Mouse (Mus musculus): ENCODE data around the gene Panx1. TPM values are rescaled to one million over a fixed set of nuclear protein-coding genes. Genes with fewer than 3 reads are reported as not detected.

The Panx1 gene
- polyA plus RNA-seq, 1 experiment from 2014 or later: 77.7 TPM

DNA sequence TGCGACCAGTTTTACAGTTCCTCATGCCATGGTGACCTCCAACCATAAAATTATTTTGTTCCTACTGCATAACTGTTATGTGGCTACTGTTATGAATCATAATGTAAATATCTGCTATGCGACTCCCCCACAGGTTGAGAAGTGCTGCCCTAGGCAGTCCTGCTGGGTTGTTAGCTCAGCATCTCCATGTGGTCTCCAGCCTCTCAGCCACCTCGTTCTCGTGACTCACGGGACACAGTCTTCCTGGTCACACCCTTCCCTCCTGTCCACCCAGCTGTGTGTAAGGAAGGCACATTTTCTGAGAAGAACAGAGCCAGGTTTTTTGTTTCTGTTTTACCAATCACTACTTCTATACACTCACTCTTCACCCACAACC lies 26.5 kb downstream of the Panx1 start:
- H3K36me3 ChIP-seq: peaks cover 52% of the 10 kb centered on the region
- H3K27ac ChIP-seq (replicated peaks): no peak overlapping the region
- no peak overlapping the region for H3K4me3 ChIP-seq
- H3K4me1 ChIP-seq: no peaks in the 10 kb centered on the region
- 87% methylated on average over 5 of the region's 5 CpGs for WGBS
- H3K27me3 ChIP-seq (ENCODE audit: low read depth, poor library complexity, severe bottlenecking): no peaks in the 10 kb centered on the region
- no peaks in the 10 kb centered on the region for H3K9me3 ChIP-seq (replicated peaks)
- no peak for DNase-seq (ENCODE audit: low spot score)

DNA sequence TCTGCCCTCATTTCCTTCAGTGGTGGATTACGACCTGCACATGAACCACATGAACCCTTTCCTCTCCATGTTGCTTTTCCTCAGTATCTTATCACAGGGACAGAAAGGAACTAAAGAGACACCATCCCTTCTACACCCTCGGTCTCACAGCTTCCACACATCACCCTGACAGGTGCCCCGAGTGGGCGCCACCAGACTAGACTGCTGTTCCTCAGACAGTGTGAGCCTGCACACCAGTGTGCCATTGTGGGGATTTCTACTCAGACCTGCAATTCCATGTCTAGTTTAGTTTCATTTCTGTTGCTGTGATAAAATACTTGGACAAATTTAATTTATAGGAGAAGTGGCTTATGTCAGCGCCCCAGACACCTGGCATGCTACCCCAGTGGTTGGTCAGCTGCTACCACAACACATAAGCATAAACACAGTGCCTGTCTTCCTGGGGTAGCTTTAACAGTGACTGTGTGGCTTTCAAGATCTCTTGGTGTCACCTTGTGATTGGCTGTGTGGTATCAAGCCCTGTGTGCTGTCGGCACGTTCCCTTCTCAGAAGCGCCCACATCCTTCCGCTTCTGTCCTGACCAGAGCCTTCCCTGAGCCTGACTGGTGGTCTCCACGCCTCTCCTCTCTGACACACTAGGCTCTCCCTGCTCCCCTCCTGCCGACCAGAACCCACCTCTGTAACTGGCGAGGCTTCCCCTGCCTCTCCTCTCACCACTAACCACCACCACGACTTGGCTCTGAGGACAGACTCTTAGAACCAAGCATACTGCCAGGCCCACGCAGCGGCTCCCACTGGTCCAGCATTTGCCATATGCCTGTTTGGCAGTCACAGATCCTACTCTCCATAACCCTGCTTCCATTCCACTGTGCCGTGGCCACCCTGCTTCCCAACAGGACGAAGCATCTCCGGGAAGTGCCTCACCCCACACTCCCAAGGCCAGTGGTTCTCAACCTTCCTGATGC lies 27.2 kb downstream of the Panx1 start:
- Histone ChIP-seq H3K4me3 (no peak overlapping the region), H3K36me3 (peaks cover 52% of the 10 kb centered on the region), H3K4me1 (no peaks in the 10 kb centered on the region), H3K9me3 (replicated peaks) (no peaks in the 10 kb centered on the region), H3K27me3 (ENCODE audit: low read depth, poor library complexity, severe bottlenecking) (no peaks in the 10 kb centered on the region), H3K27ac (replicated peaks) (no peak overlapping the region)
- no peak for DNase-seq (ENCODE audit: low spot score)
- 90% methylated on average over 18 of the region's 18 CpGs for WGBS

DNA sequence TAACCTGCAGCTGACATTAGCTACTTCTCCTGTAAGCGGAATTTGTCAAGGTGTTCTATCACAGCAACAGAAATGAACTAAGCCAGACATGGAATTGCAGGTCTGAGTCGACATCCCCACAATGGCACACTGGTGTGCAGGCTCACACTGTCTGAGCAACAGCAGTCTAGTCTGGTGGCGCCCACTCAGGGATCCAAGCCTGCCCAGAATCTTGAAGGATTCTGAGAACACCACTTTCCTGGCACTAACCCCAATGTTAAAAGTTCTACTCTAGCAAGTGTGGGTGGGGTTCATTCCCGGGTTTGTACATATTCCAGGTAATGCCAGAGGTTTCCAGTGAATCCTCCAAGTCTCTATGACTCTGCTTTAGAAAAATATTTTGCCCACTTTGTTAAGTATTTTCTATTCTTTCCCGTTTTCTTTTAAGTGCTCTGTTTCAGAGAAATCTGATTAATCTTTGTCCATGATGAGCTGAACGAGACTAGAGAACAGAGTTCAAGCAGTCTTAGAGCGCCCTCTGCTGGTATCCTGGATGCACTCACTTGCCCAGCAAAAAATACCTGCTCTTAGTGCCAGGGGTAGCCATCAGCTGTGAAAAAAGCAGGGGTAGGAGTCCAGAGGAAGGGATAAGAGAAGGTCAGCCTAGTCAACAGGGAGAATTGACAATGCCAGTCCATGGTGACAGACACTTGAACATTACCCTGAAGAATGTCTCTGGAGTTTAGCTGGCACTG lies 29.9 kb downstream of the Panx1 start:
- DNase-seq (ENCODE audit: low spot score): peak; percentile 71
- 57% methylated on average over 7 of the region's 7 CpGs for WGBS
- no peak overlapping the region for H3K4me3 ChIP-seq
- peaks cover 52% of the 10 kb centered on the region for H3K36me3 ChIP-seq
- no peak overlapping the region for H3K27ac ChIP-seq (replicated peaks)
- no peaks in the 10 kb centered on the region for H3K9me3 ChIP-seq (replicated peaks)
- H3K27me3 ChIP-seq (ENCODE audit: low read depth, poor library complexity, severe bottlenecking): no peaks in the 10 kb centered on the region
- no peaks in the 10 kb centered on the region for H3K4me1 ChIP-seq

DNA sequence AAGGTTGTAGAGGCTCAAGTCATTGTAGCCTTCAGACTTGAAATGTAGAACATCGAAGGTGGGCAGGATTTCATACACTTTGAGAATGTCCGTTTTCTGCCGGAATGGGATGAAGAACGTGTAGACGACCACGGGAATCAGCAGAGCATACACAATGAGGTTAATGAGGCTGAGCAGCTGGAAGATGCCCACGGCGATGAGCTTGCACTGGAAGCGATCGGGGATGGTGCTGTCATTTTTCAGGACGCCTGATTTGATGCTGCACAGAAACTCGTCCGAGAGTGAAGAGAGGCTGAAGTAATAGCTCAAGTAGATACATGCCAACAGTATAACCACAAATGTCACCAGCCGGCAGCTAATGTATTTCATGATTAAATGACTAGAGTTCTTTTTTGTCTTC lies 37.7 kb downstream of the Panx1 start:
- Histone ChIP-seq H3K9me3 (replicated peaks) (no peaks in the 10 kb centered on the region), H3K36me3 (peaks cover 76% of the 10 kb centered on the region), H3K27me3 (ENCODE audit: low read depth, poor library complexity, severe bottlenecking) (no peaks in the 10 kb centered on the region), H3K4me3 (no peak overlapping the region), H3K4me1 (peaks cover 24% of the 10 kb centered on the region), H3K27ac (replicated peaks) (no peak overlapping the region)
- WGBS: 93% methylated on average over 14 of the region's 14 CpGs
- no peak for DNase-seq (ENCODE audit: low spot score)

DNA sequence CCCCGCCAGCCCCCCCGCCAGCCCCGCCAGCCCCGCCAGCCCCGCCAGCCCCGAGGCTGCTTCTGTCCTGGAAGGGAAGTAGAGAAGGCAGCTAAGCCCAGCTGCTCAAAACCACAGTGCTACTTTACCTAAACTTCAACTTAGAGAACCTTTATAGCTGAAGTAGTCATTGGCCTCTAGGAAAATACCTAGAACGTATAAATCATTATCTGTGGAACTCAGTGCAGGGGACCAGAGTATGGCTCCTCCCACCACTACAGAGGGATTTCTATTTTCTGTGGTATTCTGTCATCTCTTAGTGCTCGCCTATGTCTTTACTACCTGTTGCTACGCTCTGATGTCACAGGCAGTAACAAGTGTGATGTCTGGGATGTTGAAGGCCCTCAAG lies 41.0 kb downstream of the Panx1 start:
- Histone ChIP-seq H3K9me3 (replicated peaks) (no peaks in the 10 kb centered on the region), H3K4me3 (no peak overlapping the region), H3K36me3 (peaks cover 72% of the 10 kb centered on the region), H3K27me3 (ENCODE audit: low read depth, poor library complexity, severe bottlenecking) (no peaks in the 10 kb centered on the region), H3K27ac (replicated peaks) (peak overlapping the region; percentile 19; the same call in 1 of the 2 replicates), H3K4me1 (peaks cover 26% of the 10 kb centered on the region)
- 56% methylated on average over 9 of the region's 9 CpGs for WGBS
- no peak for DNase-seq (ENCODE audit: low spot score)

DNA sequence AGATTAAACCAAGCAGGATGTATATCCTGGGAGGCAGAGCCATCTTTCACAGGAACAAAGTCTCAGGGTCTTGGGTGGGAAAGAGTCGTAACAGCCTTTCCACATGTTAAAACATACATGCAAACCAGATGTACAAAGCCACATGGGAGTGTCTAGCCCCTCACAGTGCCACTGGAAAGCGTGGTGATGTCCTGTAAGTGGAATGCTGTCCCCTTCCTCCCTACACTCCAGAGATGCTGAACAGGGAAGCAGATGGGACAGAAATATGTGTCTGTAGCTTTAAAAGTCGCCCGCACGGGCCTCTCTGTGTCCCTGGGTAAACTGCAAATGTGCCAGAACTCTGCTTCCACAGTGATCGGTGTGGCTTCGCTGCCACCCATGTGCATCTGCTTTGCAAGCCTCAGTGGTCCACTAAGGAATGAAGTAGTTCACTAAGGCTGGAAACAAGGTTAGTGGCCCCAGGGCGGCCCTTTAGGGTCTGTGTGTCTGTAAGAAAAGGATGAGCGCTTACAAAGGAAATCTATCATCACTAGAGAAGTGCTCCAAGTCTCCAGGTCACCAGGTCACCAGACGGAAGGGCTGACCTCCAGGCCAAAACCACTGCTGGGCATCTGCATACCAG lies 41.5 kb downstream of the Panx1 start:
- H3K27me3 ChIP-seq (ENCODE audit: low read depth, poor library complexity, severe bottlenecking): no peaks in the 10 kb centered on the region
- no peak overlapping the region for H3K4me3 ChIP-seq
- H3K36me3 ChIP-seq: peaks cover 69% of the 10 kb centered on the region
- peaks cover 26% of the 10 kb centered on the region for H3K4me1 ChIP-seq
- 43% methylated on average over 10 of the region's 10 CpGs for WGBS
- no peaks in the 10 kb centered on the region for H3K9me3 ChIP-seq (replicated peaks)
- peak; percentile 29 for DNase-seq (ENCODE audit: low spot score)
- H3K27ac ChIP-seq (replicated peaks): peak overlapping the region; percentile 19; the same call in 1 of the 2 replicates

DNA sequence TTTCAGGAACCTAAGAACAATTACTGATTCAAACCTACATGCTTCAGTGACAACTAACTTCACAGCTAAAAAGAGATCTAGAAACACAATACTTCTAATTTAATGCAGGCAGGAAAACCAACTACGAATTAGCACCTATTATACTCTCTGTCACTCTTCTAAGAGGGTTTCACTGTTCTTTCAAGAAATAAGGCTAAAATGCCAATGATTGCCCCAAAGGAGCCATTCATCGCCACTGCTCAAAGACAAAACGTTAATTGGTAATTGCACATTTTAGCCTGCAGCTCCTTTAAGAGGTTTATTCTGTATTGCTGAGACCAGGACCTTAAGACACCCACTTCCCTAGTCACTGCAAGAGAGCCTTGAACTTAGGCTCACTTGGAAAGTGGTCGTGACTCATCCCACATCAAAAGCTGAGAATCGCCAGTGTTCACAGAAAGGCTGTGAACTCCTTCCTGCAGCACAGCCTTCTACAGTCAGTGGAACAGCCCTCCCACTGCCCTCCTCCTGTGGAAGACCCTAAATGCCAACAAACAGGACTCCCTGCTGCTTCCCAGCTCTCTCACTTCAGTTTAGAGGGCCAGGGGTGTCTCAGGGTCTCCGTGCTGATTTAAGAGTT lies 42.2 kb downstream of the Panx1 start:
- H3K27ac ChIP-seq (replicated peaks): 0 out of 2 replicates have a peak overlapping the region, but pooled peaks have one; percentile 19
- no peaks in the 10 kb centered on the region for H3K27me3 ChIP-seq (ENCODE audit: low read depth, poor library complexity, severe bottlenecking)
- H3K4me1 ChIP-seq: peaks cover 26% of the 10 kb centered on the region
- no peak for DNase-seq (ENCODE audit: low spot score)
- no peaks in the 10 kb centered on the region for H3K9me3 ChIP-seq (replicated peaks)
- no peak overlapping the region for H3K4me3 ChIP-seq
- H3K36me3 ChIP-seq: peaks cover 62% of the 10 kb centered on the region
- WGBS: 51% methylated on average over 6 of the region's 6 CpGs

DNA sequence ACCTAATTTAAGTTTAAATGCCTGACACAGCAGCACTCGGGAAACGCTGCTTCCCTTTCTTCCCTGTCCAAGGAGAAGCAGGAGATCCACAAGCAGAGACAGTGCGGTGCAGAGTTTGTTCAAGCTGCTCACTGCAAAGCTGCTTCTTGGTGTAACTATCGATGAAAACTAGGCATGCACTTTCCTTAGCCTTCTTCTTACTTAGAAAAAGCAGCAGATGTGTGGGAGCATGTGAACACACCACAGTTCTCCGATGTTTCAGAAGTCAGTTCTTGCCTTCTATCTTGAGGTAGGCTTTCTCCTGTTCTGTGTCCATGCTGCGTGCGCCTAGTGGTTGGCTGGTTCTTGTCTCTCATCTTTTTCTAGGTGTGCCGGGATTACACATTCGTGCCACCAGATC lies 46.5 kb downstream of the Panx1 start:
- DNase-seq (ENCODE audit: low spot score): no peak
- 92% methylated on average over 9 of the region's 9 CpGs for WGBS
- Histone ChIP-seq H3K9me3 (replicated peaks) (no peaks in the 10 kb centered on the region), H3K27me3 (ENCODE audit: low read depth, poor library complexity, severe bottlenecking) (no peaks in the 10 kb centered on the region), H3K4me3 (no peak overlapping the region), H3K36me3 (peaks cover 21% of the 10 kb centered on the region), H3K27ac (replicated peaks) (no peak overlapping the region), H3K4me1 (peaks cover 22% of the 10 kb centered on the region)

DNA sequence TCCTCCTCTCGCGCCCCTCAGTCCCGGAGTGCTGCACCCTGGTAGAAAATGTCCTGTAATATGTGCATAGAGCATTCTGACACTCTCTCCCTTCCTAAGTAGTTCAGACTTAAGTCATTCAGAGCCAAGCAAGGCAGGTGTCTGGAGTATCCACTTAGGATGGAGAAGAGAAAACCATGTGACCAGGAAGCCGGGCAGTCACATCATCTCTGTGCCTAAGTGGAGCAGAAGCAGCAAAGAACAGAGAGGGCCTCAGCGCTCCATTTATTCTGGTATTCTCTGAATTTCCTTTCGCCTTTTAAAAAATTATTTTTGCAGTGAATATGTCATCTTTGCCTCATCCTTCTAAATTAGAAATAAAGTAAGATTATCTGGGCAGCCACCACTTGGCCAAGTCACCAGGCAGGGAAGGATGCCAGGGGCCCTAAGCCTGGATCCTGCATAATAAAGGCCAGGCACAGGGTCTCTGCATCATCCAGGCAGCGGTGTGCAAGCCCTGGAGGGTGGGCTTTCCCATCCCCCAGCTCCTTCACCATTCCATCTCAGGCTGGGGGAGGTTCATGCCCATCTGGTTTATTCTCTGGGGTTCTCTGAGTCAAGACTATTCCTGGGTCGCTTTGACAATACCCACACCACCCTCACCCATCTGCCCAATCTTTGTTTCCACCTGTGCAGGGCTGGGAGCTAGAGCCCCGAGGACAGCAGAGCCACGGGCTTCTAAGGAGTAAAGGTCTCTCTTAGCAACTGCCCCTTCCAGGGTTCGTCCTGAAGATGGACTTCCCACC lies 47.8 kb downstream of the Panx1 start:
- WGBS: 81% methylated on average over 11 of the region's 11 CpGs
- H3K9me3 ChIP-seq (replicated peaks): no peaks in the 10 kb centered on the region
- no peak for DNase-seq (ENCODE audit: low spot score)

DNA sequence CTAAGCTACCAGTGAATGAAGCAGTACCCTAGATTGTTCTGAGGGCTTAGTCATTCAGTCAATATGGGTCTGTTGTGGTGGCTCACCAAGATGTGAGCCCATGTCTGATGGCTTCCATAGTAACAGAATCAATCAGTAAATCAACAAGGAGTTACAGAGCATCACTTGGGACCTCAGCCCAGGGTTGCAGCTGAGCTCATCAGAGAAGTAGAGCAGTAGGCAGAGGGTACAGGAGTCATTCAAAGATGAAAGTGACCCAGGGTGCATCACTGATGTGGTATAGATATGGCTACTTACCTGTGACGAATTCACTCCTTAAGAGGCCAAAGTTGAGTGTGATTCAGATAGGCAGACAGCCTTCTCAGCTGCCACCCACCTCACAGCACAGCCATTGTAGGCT lies 49.8 kb downstream of the Panx1 start:
- DNase-seq (ENCODE audit: low spot score): no peak
- Histone ChIP-seq H3K9me3 (replicated peaks) (no peaks in the 10 kb centered on the region), H3K27ac (replicated peaks) (no peak overlapping the region), H3K27me3 (ENCODE audit: low read depth, poor library complexity, severe bottlenecking) (no peaks in the 10 kb centered on the region), H3K4me3 (no peak overlapping the region), H3K4me1 (0 out of 2 replicates have a peak, but pooled peaks cover 7% of the 10 kb centered on the region), H3K36me3 (no peaks in the 10 kb centered on the region)
- WGBS: 79% methylated on average over 1 of the region's 1 CpGs

More for the DNA sequence above, 47.8 kb downstream of the Panx1 start:
- Histone ChIP-seq H3K4me1 (peaks cover 14% of the 10 kb centered on the region; the same call in 1 of the 2 replicates), H3K27ac (replicated peaks) (no peak overlapping the region), H3K4me3 (no peak overlapping the region), H3K36me3 (peaks cover 16% of the 10 kb centered on the region), H3K27me3 (ENCODE audit: low read depth, poor library complexity, severe bottlenecking) (no peaks in the 10 kb centered on the region)

DNA sequence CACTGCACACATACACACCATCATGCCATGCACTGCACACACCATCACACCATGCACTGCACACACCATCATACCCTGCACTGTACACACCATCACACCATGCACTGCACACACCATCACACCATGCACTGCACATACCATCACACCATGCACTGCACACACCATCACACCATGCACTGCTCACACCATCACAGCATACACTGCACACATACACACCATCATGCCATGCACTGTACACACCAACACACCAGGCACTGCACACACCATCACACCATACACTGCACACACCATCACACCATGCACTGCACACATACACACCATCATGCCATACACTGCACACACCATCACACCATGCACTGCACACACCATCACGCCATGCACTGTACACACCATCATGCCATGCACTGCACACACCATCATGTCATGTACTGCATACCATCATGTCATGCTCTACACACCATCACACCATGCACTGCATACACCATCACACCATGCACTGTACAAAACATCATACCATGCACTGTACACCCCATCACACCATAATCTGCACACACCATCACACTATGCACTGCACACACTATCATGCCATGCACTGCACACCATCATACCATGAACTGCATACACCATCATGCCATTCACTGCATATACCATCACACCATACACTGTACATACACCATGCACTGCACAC lies 56.5 kb downstream of the Panx1 start:
- H3K27me3 ChIP-seq (ENCODE audit: low read depth, poor library complexity, severe bottlenecking): no peaks in the 10 kb centered on the region
- H3K4me3 ChIP-seq: no peak overlapping the region
- no peak for DNase-seq (ENCODE audit: low spot score)
- no peaks in the 10 kb centered on the region for H3K36me3 ChIP-seq
- no peak overlapping the region for H3K27ac ChIP-seq (replicated peaks)
- H3K4me1 ChIP-seq: no peaks in the 10 kb centered on the region
- WGBS: 94% methylated on average over 1 of the region's 1 CpGs
- H3K9me3 ChIP-seq (replicated peaks): no peaks in the 10 kb centered on the region

Data from midbrain, embryonic 10.5 days (tissue).